Mouse (Mus musculus): Measurements from ENCODE around the gene Olfr555. TPM values are rescaled to one million over a fixed set of nuclear protein-coding genes. Genes with fewer than 3 reads are reported as not detected.

Olfr555 gene
- polyA plus RNA-seq, 1 experiment: not detected

DNA sequence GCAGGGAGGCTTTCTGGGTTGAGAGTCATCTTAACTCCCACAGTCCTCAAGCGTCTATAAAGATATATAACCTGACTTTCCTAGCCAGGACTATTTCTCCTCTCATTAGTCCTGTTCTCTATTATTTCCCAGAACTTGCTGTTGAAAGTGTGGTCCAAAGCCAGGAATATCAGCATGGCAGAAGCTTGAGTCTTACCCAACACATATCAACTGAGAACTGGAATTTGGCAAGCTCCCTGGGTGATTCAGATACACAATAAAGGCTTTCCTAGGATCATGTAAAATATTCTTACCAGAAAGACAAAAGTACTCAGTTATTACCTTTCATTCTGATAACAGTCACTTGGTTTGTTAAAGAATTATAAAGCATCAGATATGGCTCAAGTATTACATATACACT is 23.3 kb downstream of the Olfr555 start:
- H3K4me3 ChIP-seq (ENCODE audit: insufficient read depth, low read depth, low read length): no peak overlapping the region
- H3K4me1 ChIP-seq (ENCODE audit: control insufficient read depth, insufficient read depth, low read length): no peaks in the 10 kb centered on the region
- 90% methylated on average over 1 of the region's 1 CpGs for WGBS
- H3K27ac ChIP-seq (ENCODE audit: insufficient read depth, low read depth, low read length): no peak overlapping the region
- no peak for TF ChIP-seq CTCF (IDR thresholded peaks at IDR 0.05; ENCODE audit: insufficient read depth, low read depth, low read length)
- no peak for TF ChIP-seq POLR2A (IDR thresholded peaks at IDR 0.05; ENCODE audit: insufficient read depth, low read depth, low read length)

DNA sequence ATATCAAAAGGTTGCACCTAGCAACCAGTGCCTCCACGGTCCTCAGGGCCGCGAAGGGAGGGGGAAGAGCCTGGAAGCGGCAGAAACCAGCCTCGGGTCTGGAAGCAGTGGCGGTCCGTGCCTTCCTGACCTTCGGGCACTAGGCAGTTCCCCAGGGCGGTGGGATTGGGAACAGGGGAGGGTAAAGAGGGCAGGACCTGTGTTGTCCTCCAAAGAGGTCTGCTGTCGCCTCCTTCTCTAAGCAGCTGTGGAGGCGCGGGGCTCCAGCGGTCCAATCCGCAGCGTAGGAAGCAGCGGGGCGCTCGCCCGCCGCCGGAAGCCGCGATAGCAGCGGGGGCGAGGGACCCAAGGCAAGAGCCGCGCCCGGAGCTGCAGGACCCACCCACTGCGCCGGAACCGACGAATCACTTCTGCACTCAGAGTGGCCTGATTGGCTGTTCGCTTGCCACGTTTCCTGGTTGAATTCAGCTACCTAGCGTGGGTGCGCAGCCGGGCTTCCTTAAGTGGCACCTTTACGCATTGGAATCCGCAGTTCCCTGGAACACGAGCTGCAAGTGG is 28.4 kb downstream of the Olfr555 start, which contains the start of gene Trim68:
Gene Trim68 (minus strand): TSS at position 384 of the 558 bp plus-strand sequence.
- under 1% methylated on average over 40 of the region's 40 CpGs for WGBS
- H3K27ac ChIP-seq (ENCODE audit: insufficient read depth, low read depth, low read length): peak within 1 kb of the TSS; percentile 22
- H3K4me1 ChIP-seq (ENCODE audit: control insufficient read depth, insufficient read depth, low read length): no peaks in the 10 kb centered on the region
- TF ChIP-seq CTCF (IDR thresholded peaks at IDR 0.05; ENCODE audit: insufficient read depth, low read depth, low read length): no peak
- peak; percentile 49; the same call in 1 of the 2 replicates for TF ChIP-seq POLR2A (IDR thresholded peaks at IDR 0.05; ENCODE audit: insufficient read depth, low read depth, low read length)
- peak within 1 kb of the TSS; percentile 63 for H3K4me3 ChIP-seq (ENCODE audit: insufficient read depth, low read depth, low read length)

- WGBS: 76% methylated on average over 5 of the region's 5 CpGs
- H3K27ac ChIP-seq (ENCODE audit: insufficient read depth, low read depth, low read length): no peak within 1 kb of the TSS
- no peaks in the 10 kb centered on the region for H3K4me1 ChIP-seq (ENCODE audit: control insufficient read depth, insufficient read depth, low read length)
- TF ChIP-seq POLR2A (IDR thresholded peaks at IDR 0.05; ENCODE audit: insufficient read depth, low read depth, low read length) (no peak), CTCF (IDR thresholded peaks at IDR 0.05; ENCODE audit: insufficient read depth, low read depth, low read length) (no peak)
- H3K4me3 ChIP-seq (ENCODE audit: insufficient read depth, low read depth, low read length): no peak within 1 kb of the TSS
These were observed 36.9 kb downstream of the Olfr555 start, which contains the start of gene Olfr557 for GRCm38 (mm10) chr7:102695358-102696125. Gene Olfr557 (plus strand): TSS chr7:102695910.

GRCm38 (mm10) chr7:102698461-102698860 is 39.8 kb downstream of the Olfr555 start:
- no peak overlapping the region for H3K27ac ChIP-seq (ENCODE audit: insufficient read depth, low read depth, low read length)
- no peak for TF ChIP-seq CTCF (IDR thresholded peaks at IDR 0.05; ENCODE audit: insufficient read depth, low read depth, low read length)
- no peak for TF ChIP-seq POLR2A (IDR thresholded peaks at IDR 0.05; ENCODE audit: insufficient read depth, low read depth, low read length)
- H3K4me1 ChIP-seq (ENCODE audit: control insufficient read depth, insufficient read depth, low read length): no peaks in the 10 kb centered on the region
- 91% methylated on average over 7 of the region's 7 CpGs for WGBS
- H3K4me3 ChIP-seq (ENCODE audit: insufficient read depth, low read depth, low read length): no peak overlapping the region

DNA sequence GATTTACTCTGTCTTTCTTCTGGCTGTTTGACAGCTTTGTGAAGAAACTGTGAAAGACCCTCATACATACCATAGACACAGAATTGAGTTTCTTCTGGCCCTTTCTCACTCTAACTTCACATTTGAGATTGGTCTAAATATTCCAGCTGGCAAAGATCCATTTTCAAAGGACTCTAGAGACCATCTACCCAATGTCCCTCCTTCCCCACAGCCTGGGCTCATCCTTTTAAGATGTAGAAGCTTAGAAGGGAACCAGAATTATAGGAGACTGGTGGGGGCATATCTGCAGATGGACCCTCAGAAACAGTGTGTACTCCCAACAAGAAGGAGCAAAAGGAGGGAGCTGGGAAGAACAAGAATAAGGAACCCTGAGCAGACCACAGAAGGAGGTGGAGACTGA is 43.3 kb downstream of the Olfr555 start, which contains the start of gene Olfr558:
Gene Olfr558 (plus strand): TSS at position 301 of the 400 bp plus-strand sequence.
- TF ChIP-seq POLR2A (IDR thresholded peaks at IDR 0.05; ENCODE audit: insufficient read depth, low read depth, low read length) (no peak), CTCF (IDR thresholded peaks at IDR 0.05; ENCODE audit: insufficient read depth, low read depth, low read length) (no peak)
- no peak within 1 kb of the TSS for H3K4me3 ChIP-seq (ENCODE audit: insufficient read depth, low read depth, low read length)
- H3K4me1 ChIP-seq (ENCODE audit: control insufficient read depth, insufficient read depth, low read length): no peaks in the 10 kb centered on the region
- no peak within 1 kb of the TSS for H3K27ac ChIP-seq (ENCODE audit: insufficient read depth, low read depth, low read length)

Other genes starting within 250 kb of the Olfr555 start
- not detected in 2 replicates for gene Rrm1, start 217.1 kb upstream of the Olfr555 start, polyA plus RNA-seq (2012; ENCODE audit: insufficient read depth, insufficient read length, low replicate concordance, missing spikeins)
- gene Olfr543, start 177.1 kb upstream of the Olfr555 start, polyA plus RNA-seq (2012; ENCODE audit: insufficient read depth, insufficient read length, low replicate concordance, missing spikeins): not detected in 2 replicates
- gene Olfr544, start 170.5 kb upstream of the Olfr555 start, polyA plus RNA-seq (2012; ENCODE audit: insufficient read depth, insufficient read length, low replicate concordance, missing spikeins): not detected in 2 replicates
- gene Olfr545, start 159.2 kb upstream of the Olfr555 start, polyA plus RNA-seq (2012; ENCODE audit: insufficient read depth, insufficient read length, low replicate concordance, missing spikeins): not detected in 2 replicates
- not detected in 2 replicates for gene Olfr547, start 124.1 kb upstream of the Olfr555 start, polyA plus RNA-seq (2012; ENCODE audit: insufficient read depth, insufficient read length, low replicate concordance, missing spikeins)
- not detected in 2 replicates for gene Olfr548-ps1, start 117.9 kb upstream of the Olfr555 start, polyA plus RNA-seq (2012; ENCODE audit: insufficient read depth, insufficient read length, low replicate concordance, missing spikeins)
- gene Olfr549, start 109.0 kb upstream of the Olfr555 start, polyA plus RNA-seq (2012; ENCODE audit: insufficient read depth, insufficient read length, low replicate concordance, missing spikeins): not detected in 2 replicates
- gene Trim21, start 93.3 kb upstream of the Olfr555 start, polyA plus RNA-seq (2012; ENCODE audit: insufficient read depth, insufficient read length, low replicate concordance, missing spikeins): not detected in 2 replicates
- gene Olfr550, start 87.4 kb upstream of the Olfr555 start, polyA plus RNA-seq (2012; ENCODE audit: insufficient read depth, insufficient read length, low replicate concordance, missing spikeins): not detected in 2 replicates
- gene Olfr551, start 66.9 kb upstream of the Olfr555 start, polyA plus RNA-seq (2012; ENCODE audit: insufficient read depth, insufficient read length, low replicate concordance, missing spikeins): not detected in 2 replicates
- gene Olfr552, start 61.1 kb upstream of the Olfr555 start, polyA plus RNA-seq (2012; ENCODE audit: insufficient read depth, insufficient read length, low replicate concordance, missing spikeins): not detected in 2 replicates
- not detected in 2 replicates for gene Olfr553, start 40.6 kb upstream of the Olfr555 start, polyA plus RNA-seq (2012; ENCODE audit: insufficient read depth, insufficient read length, low replicate concordance, missing spikeins)
- not detected in 2 replicates for gene Olfr554, start 20.4 kb upstream of the Olfr555 start, polyA plus RNA-seq (2012; ENCODE audit: insufficient read depth, insufficient read length, low replicate concordance, missing spikeins)
- not detected in 2 replicates for gene Olfr556, start 6.1 kb downstream of the Olfr555 start, polyA plus RNA-seq (2012; ENCODE audit: insufficient read depth, insufficient read length, low replicate concordance, missing spikeins)
- gene Trim68, start 28.5 kb downstream of the Olfr555 start, polyA plus RNA-seq (2012; ENCODE audit: insufficient read depth, insufficient read length, low replicate concordance, missing spikeins): not detected in 2 replicates
- gene Olfr557, start 37.1 kb downstream of the Olfr555 start, polyA plus RNA-seq (2012; ENCODE audit: insufficient read depth, insufficient read length, low replicate concordance, missing spikeins): not detected in 2 replicates
- not detected in 2 replicates for gene Olfr558, start 43.4 kb downstream of the Olfr555 start, polyA plus RNA-seq (2012; ENCODE audit: insufficient read depth, insufficient read length, low replicate concordance, missing spikeins)
- not detected in 2 replicates for gene Olfr33, start 60.2 kb downstream of the Olfr555 start, polyA plus RNA-seq (2012; ENCODE audit: insufficient read depth, insufficient read length, low replicate concordance, missing spikeins)
- not detected in 2 replicates for gene Olfr559, start 68.7 kb downstream of the Olfr555 start, polyA plus RNA-seq (2012; ENCODE audit: insufficient read depth, insufficient read length, low replicate concordance, missing spikeins)
- not detected in 2 replicates for gene Olfr560, start 100.5 kb downstream of the Olfr555 start, polyA plus RNA-seq (2012; ENCODE audit: insufficient read depth, insufficient read length, low replicate concordance, missing spikeins)
- gene Olfr78, start 100.6 kb downstream of the Olfr555 start, polyA plus RNA-seq (2012; ENCODE audit: insufficient read depth, insufficient read length, low replicate concordance, missing spikeins): not detected in 2 replicates
- gene Olfr561, start 112.4 kb downstream of the Olfr555 start, polyA plus RNA-seq (2012; ENCODE audit: insufficient read depth, insufficient read length, low replicate concordance, missing spikeins): not detected in 2 replicates
- not detected in 2 replicates for gene Olfr564, start 144.7 kb downstream of the Olfr555 start, polyA plus RNA-seq (2012; ENCODE audit: insufficient read depth, insufficient read length, low replicate concordance, missing spikeins)
- gene Olfr566, start 199.9 kb downstream of the Olfr555 start, polyA plus RNA-seq (2012; ENCODE audit: insufficient read depth, insufficient read length, low replicate concordance, missing spikeins): not detected in 2 replicates
- gene Olfr568, start 218.3 kb downstream of the Olfr555 start, polyA plus RNA-seq (2012; ENCODE audit: insufficient read depth, insufficient read length, low replicate concordance, missing spikeins): not detected in 2 replicates
- gene Olfr569, start 232.1 kb downstream of the Olfr555 start, polyA plus RNA-seq (2012; ENCODE audit: insufficient read depth, insufficient read length, low replicate concordance, missing spikeins): not detected in 2 replicates
- not detected in 2 replicates for gene Olfr570, start 235.8 kb downstream of the Olfr555 start, polyA plus RNA-seq (2012; ENCODE audit: insufficient read depth, insufficient read length, low replicate concordance, missing spikeins)